8 mouse cellular contexts compared by ENCODE assay signal in genomic region chr4:155893212-155893690, GRCm38 (mm10). TPM values are rescaled to one million over a fixed set of nuclear protein-coding genes. Genes with fewer than 3 reads are reported as not detected.
DNase-seq lines count a peak whose midpoint lies in the region; ATAC-seq and TF ChIP-seq lines count a peak whose summit lies in the region.

No protein-coding gene starts in this region.

- H3K9ac ChIP-seq in heart, adult 2 months (ENCODE audit: low read depth, low read length), result peak overlapping the region; percentile 39
- peak overlapping the region; percentile 86 for H3K9ac ChIP-seq in embryonic facial prominence, embryonic 14.5 days (ENCODE audit: low read depth, low read length)
- peak overlapping the region; percentile 96 for H3K9ac ChIP-seq in intestine, embryonic 16.5 days (ENCODE audit: low read depth, low read length)
- peak overlapping the region; percentile 84 for H3K9ac ChIP-seq in midbrain, postnatal 0 days (replicated peaks; ENCODE audit: low read length, poor library complexity, severe bottlenecking)

- H3K27me3 ChIP-seq in heart, adult 2 months (ENCODE audit: control insufficient read depth, insufficient read depth, low read length), result no peaks in the 10 kb centered on the region
- no peaks in the 10 kb centered on the region for H3K27me3 ChIP-seq in embryonic facial prominence, embryonic 14.5 days (replicated peaks; ENCODE audit: control insufficient read depth, insufficient read depth, low read length)
- H3K27me3 ChIP-seq in intestine, embryonic 16.5 days (replicated peaks; ENCODE audit: control insufficient read depth, insufficient read depth, low read length), result no peaks in the 10 kb centered on the region
- H3K27me3 ChIP-seq in midbrain, postnatal 0 days (ENCODE audit: insufficient read depth, low read length), result no peaks in the 10 kb centered on the region

- TF ChIP-seq POLR2A in heart, adult 2 months (IDR thresholded peaks at IDR 0.05; ENCODE audit: insufficient read depth, low read depth, low read length), result no peak

- H3K36me3 ChIP-seq in heart, adult 2 months (ENCODE audit: control insufficient read depth, insufficient read depth, low read length), result peaks cover 3% of the 10 kb centered on the region
- H3K36me3 ChIP-seq in embryonic facial prominence, embryonic 14.5 days (ENCODE audit: control insufficient read depth, insufficient read depth, low read length), result peaks cover 28% of the 10 kb centered on the region
- peaks cover 7% of the 10 kb centered on the region; the same call in 1 of the 2 replicates for H3K36me3 ChIP-seq in intestine, embryonic 16.5 days (ENCODE audit: control insufficient read depth, insufficient read depth, low read length)
- H3K36me3 ChIP-seq in midbrain, postnatal 0 days (ENCODE audit: insufficient read depth, low read length), result peaks cover 24% of the 10 kb centered on the region

- H3K79me2 ChIP-seq in heart, adult 2 months (replicated peaks; ENCODE audit: control insufficient read depth, insufficient read depth, low read length), result peaks cover 10% of the 10 kb centered on the region; the same call in 1 of the 2 replicates

- 57% methylated on average over 8 of the region's 8 CpGs for WGBS in heart, adult 2 months
- WGBS in embryonic facial prominence, embryonic 14.5 days, result 76% methylated on average over 7 of the region's 8 CpGs
- 74% methylated on average over 8 of the region's 8 CpGs for WGBS in intestine, embryonic 16.5 days
- 58% methylated on average over 8 of the region's 8 CpGs for WGBS in midbrain, postnatal 0 days

- H3K4me2 ChIP-seq in embryonic facial prominence, embryonic 14.5 days (ENCODE audit: low read depth, low read length), result peak overlapping the region; percentile 97
- H3K4me2 ChIP-seq in intestine, embryonic 16.5 days (ENCODE audit: low read depth, low read length), result peak overlapping the region; percentile 96
- H3K4me2 ChIP-seq in midbrain, postnatal 0 days (ENCODE audit: low read depth, low read length, poor library complexity, severe bottlenecking), result peak overlapping the region; percentile 93

- no peak for TF ChIP-seq EP300 in heart, adult 2 months (IDR thresholded peaks at IDR 0.05; ENCODE audit: insufficient read depth, low read depth, low read length)

- intact Hi-C loops in heart, adult 2 months (cut with DNase I), result loop anchor here (2.0 to 5.0 kb wide), 3 partner anchors 24 to 219 kb away; partner anchors contain the start of genes Cptp, Ints11 and Ube2j2

- no peaks in the 10 kb centered on the region for H3K9me3 ChIP-seq in embryonic facial prominence, embryonic 14.5 days (ENCODE audit: control insufficient read depth, low read length)
- H3K9me3 ChIP-seq in intestine, embryonic 16.5 days (ENCODE audit: control insufficient read depth, low read length), result no peaks in the 10 kb centered on the region
- H3K9me3 ChIP-seq in midbrain, postnatal 0 days (ENCODE audit: low read length), result no peaks in the 10 kb centered on the region

- H3K4me3 ChIP-seq in heart, adult 2 months, result peak overlapping the region; percentile 23; the same call in 1 of the 2 replicates
- H3K4me3 ChIP-seq in embryonic facial prominence, embryonic 14.5 days (ENCODE audit: low read depth, low read length), result peak overlapping the region; percentile 95
- peak overlapping the region; percentile 95 for H3K4me3 ChIP-seq in intestine, embryonic 16.5 days (ENCODE audit: low read length)
- peak overlapping the region; percentile 94 for H3K4me3 ChIP-seq in midbrain, postnatal 0 days (ENCODE audit: low read depth, low read length)

- DNase-seq in heart, adult 2 months, result peak; percentile 2 to 15
- no peak for DNase-seq in heart, adult 18-20 months
- peak; percentile 18 for DNase-seq in A20 (ENCODE audit: low read depth, low spot score)
- no peak for DNase-seq in embryonic facial prominence, embryonic 14.5 days (ENCODE audit: low spot score)
- DNase-seq in midbrain, postnatal 0 days (ENCODE audit: low spot score), result no peak
- DNase-seq in gastrocnemius, postnatal 25 days, result no peak

- no peak for TF ChIP-seq CTCF in heart, adult 2 months (IDR thresholded peaks at IDR 0.05)
- TF ChIP-seq CTCF in midbrain, postnatal 0 days (IDR thresholded peaks at IDR 0.05), result no peak

- ATAC-seq in embryonic facial prominence, embryonic 14.5 days (ENCODE audit: low read depth), result no peak
- ATAC-seq in intestine, embryonic 16.5 days, result no peak
- no peak for ATAC-seq in midbrain, postnatal 0 days (ENCODE audit: low FRiP score)
- ATAC-seq in CD4-positive, CD25-positive, alpha-beta regulatory T cell, adult 4 months, result no peak

- peak overlapping the region; percentile 76 for H3K27ac ChIP-seq in heart, adult 2 months
- H3K27ac ChIP-seq in embryonic facial prominence, embryonic 14.5 days (replicated peaks; ENCODE audit: low read depth, low read length), result no peak overlapping the region
- H3K27ac ChIP-seq in intestine, embryonic 16.5 days (ENCODE audit: low read length), result no peak overlapping the region
- peak overlapping the region; percentile 98; the same call in 1 of the 2 replicates for H3K27ac ChIP-seq in midbrain, postnatal 0 days (ENCODE audit: low read depth, low read length)

- H3K4me1 ChIP-seq in heart, adult 2 months (ENCODE audit: control insufficient read depth, insufficient read depth, low read length), result peaks cover 27% of the 10 kb centered on the region
- peaks cover 32% of the 10 kb centered on the region for H3K4me1 ChIP-seq in embryonic facial prominence, embryonic 14.5 days (ENCODE audit: control insufficient read depth, insufficient read depth, low read length)
- H3K4me1 ChIP-seq in intestine, embryonic 16.5 days (ENCODE audit: control insufficient read depth, insufficient read depth, low read length), result peaks cover 33% of the 10 kb centered on the region
- H3K4me1 ChIP-seq in midbrain, postnatal 0 days (ENCODE audit: insufficient read depth, low read length), result peaks cover 28% of the 10 kb centered on the region

RNA-seq across cellular contexts. Expression of gene Acap3, which starts 1.6 kb away (rescaled TPM):
- total RNA-seq in heart, adult 2 months (2021), result 10 to 100 TPM in 1 of 2 experiments, 1 to 10 TPM in 1; 9.7 to 11.3 TPM
- 19.2 and 20.0 TPM in 2 replicates for polyA plus RNA-seq in heart, adult 2 months (2012; rRNA removed)
- 1 to 10 TPM; 8.6 to 8.8 TPM for total RNA-seq in heart, adult 18-20 months (2021)
- 23.9 and 24.2 TPM in 2 replicates for polyA plus RNA-seq in embryonic facial prominence, embryonic 14.5 days (2014; fragmentation: Nextera tagmentation; extraction: Ambion mirVana)
- 9.8 and 10.8 TPM in 2 replicates for polyA plus RNA-seq in intestine, embryonic 16.5 days (2015; fragmentation: Nextera tagmentation; extraction: Ambion mirVana)
- total RNA-seq in midbrain, postnatal 0 days (2014; rRNA removed), result 82.6 and 99.3 TPM in 2 replicates
- 63.3 and 64.5 TPM in 2 replicates for polyA plus RNA-seq in midbrain, postnatal 0 days (2015; fragmentation: Nextera tagmentation; extraction: Ambion mirVana)
- polyA plus RNA-seq in CD4-positive, CD25-positive, alpha-beta regulatory T cell, adult 4 months (2017; shearing (Covaris generic)), result 1 to 10 TPM; 3.2 to 4.1 TPM
- total RNA-seq in gastrocnemius, postnatal 25 days (2021), result 10 to 100 TPM in 1 of 2 experiments, 1 to 10 TPM in 1; 7.2 to 10.4 TPM

RNA-seq across cellular contexts. Expression of gene Pusl1, which starts 1.7 kb away (rescaled TPM):
- total RNA-seq in heart, adult 2 months (2021), result 10 to 100 TPM in 1 of 2 experiments, 1 to 10 TPM in 1; 9.4 to 10.1 TPM
- polyA plus RNA-seq in heart, adult 2 months (2012; rRNA removed), result 19.9 and 31.3 TPM in 2 replicates
- total RNA-seq in heart, adult 18-20 months (2021), result 10 to 100 TPM; 10.4 to 12.8 TPM
- 48.3 and 49.4 TPM in 2 replicates for polyA plus RNA-seq in embryonic facial prominence, embryonic 14.5 days (2014; fragmentation: Nextera tagmentation; extraction: Ambion mirVana)
- polyA plus RNA-seq in intestine, embryonic 16.5 days (2015; fragmentation: Nextera tagmentation; extraction: Ambion mirVana), result 49.4 and 58.6 TPM in 2 replicates
- total RNA-seq in midbrain, postnatal 0 days (2014; rRNA removed), result 71.9 and 95.9 TPM in 2 replicates
- polyA plus RNA-seq in midbrain, postnatal 0 days (2015; fragmentation: Nextera tagmentation; extraction: Ambion mirVana), result 54.3 and 54.5 TPM in 2 replicates
- polyA plus RNA-seq in CD4-positive, CD25-positive, alpha-beta regulatory T cell, adult 4 months (2017; shearing (Covaris generic)), result 10 to 100 TPM; 22.1 to 27.6 TPM
- total RNA-seq in gastrocnemius, postnatal 25 days (2021), result 10 to 100 TPM; 10.2 to 11.2 TPM

RNA-seq across cellular contexts. Expression of gene Ints11, which starts 23.9 kb away (rescaled TPM):
- 10 to 100 TPM; 15.3 to 17.4 TPM for total RNA-seq in heart, adult 2 months (2021)
- 15.8 and 23.2 TPM in 2 replicates for polyA plus RNA-seq in heart, adult 2 months (2012; rRNA removed)
- 10 to 100 TPM; 14.7 to 14.9 TPM for total RNA-seq in heart, adult 18-20 months (2021)
- polyA plus RNA-seq in embryonic facial prominence, embryonic 14.5 days (2014; fragmentation: Nextera tagmentation; extraction: Ambion mirVana), result 53.5 and 68.4 TPM in 2 replicates
- polyA plus RNA-seq in intestine, embryonic 16.5 days (2015; fragmentation: Nextera tagmentation; extraction: Ambion mirVana), result 60.0 and 67.1 TPM in 2 replicates
- 45.0 and 56.0 TPM in 2 replicates for total RNA-seq in midbrain, postnatal 0 days (2014; rRNA removed)
- 53.6 and 56.0 TPM in 2 replicates for polyA plus RNA-seq in midbrain, postnatal 0 days (2015; fragmentation: Nextera tagmentation; extraction: Ambion mirVana)
- 100 to 1,000 TPM in 1 of 2 experiments, 10 to 100 TPM in 1; 93.4 to 109 TPM for polyA plus RNA-seq in CD4-positive, CD25-positive, alpha-beta regulatory T cell, adult 4 months (2017; shearing (Covaris generic))
- total RNA-seq in gastrocnemius, postnatal 25 days (2021), result 10 to 100 TPM; 14.1 to 17.9 TPM

RNA-seq across cellular contexts. Expression of gene Cptp, which starts 24.0 kb away (rescaled TPM):
- 1 to 10 TPM; 5.1 to 6.9 TPM for total RNA-seq in heart, adult 2 months (2021)
- polyA plus RNA-seq in heart, adult 2 months (2012; rRNA removed), result 8.9 and 12.4 TPM in 2 replicates
- total RNA-seq in heart, adult 18-20 months (2021), result 1 to 10 TPM; 6.2 to 8.0 TPM
- 15.6 and 16.5 TPM in 2 replicates for polyA plus RNA-seq in embryonic facial prominence, embryonic 14.5 days (2014; fragmentation: Nextera tagmentation; extraction: Ambion mirVana)
- polyA plus RNA-seq in intestine, embryonic 16.5 days (2015; fragmentation: Nextera tagmentation; extraction: Ambion mirVana), result 23.6 and 24.9 TPM in 2 replicates
- 35.3 and 43.7 TPM in 2 replicates for total RNA-seq in midbrain, postnatal 0 days (2014; rRNA removed)
- 27.3 and 32.1 TPM in 2 replicates for polyA plus RNA-seq in midbrain, postnatal 0 days (2015; fragmentation: Nextera tagmentation; extraction: Ambion mirVana)
- 10 to 100 TPM; 17.0 to 20.1 TPM for polyA plus RNA-seq in CD4-positive, CD25-positive, alpha-beta regulatory T cell, adult 4 months (2017; shearing (Covaris generic))
- 10 to 100 TPM; 15.6 to 16.6 TPM for total RNA-seq in gastrocnemius, postnatal 25 days (2021)

RNA-seq across cellular contexts. Expression of gene Tas1r3, which starts 30.1 kb away (rescaled TPM):
- under 1 TPM; 0.13 to 0.16 TPM for total RNA-seq in heart, adult 2 months (2021)
- polyA plus RNA-seq in heart, adult 2 months (2012; rRNA removed), result 0.32 and 0.35 TPM in 2 replicates
- total RNA-seq in heart, adult 18-20 months (2021), result under 1 TPM; 0.22 to 0.23 TPM
- polyA plus RNA-seq in embryonic facial prominence, embryonic 14.5 days (2014; fragmentation: Nextera tagmentation; extraction: Ambion mirVana), result 0.36 and 0.38 TPM in 2 replicates
- polyA plus RNA-seq in intestine, embryonic 16.5 days (2015; fragmentation: Nextera tagmentation; extraction: Ambion mirVana), result 0.28 and 0.32 TPM in 2 replicates
- 0.38 and 1.2 TPM in 2 replicates for total RNA-seq in midbrain, postnatal 0 days (2014; rRNA removed)
- 0.12 and 0.22 TPM in 2 replicates for polyA plus RNA-seq in midbrain, postnatal 0 days (2015; fragmentation: Nextera tagmentation; extraction: Ambion mirVana)
- polyA plus RNA-seq in CD4-positive, CD25-positive, alpha-beta regulatory T cell, adult 4 months (2017; shearing (Covaris generic)), result under 1 TPM; 0.62 to 0.66 TPM
- under 1 TPM in 1 of 2 experiments, not detected in 1; 0.11 TPM for total RNA-seq in gastrocnemius, postnatal 25 days (2021)

Comparison
In these comparisons a context has a peak if more than half of its experiments do, and no peak if none do; other contexts are left out.
1. DNase-seq: peak in heart, adult 2 months (2 of 2) and A20 (single experiment); none in heart, adult 18-20 months (0 of 2), embryonic facial prominence, embryonic 14.5 days (single experiment), midbrain, postnatal 0 days (single experiment) and gastrocnemius, postnatal 25 days (single experiment).
2. H3K27ac ChIP-seq: peak in heart, adult 2 months (single experiment) and midbrain, postnatal 0 days (single experiment); none in embryonic facial prominence, embryonic 14.5 days (single experiment) and intestine, embryonic 16.5 days (single experiment).
3. H3K4me3 ChIP-seq: peak in every context shown above with its lines; median percentile 95 in embryonic facial prominence, embryonic 14.5 days; 95 in intestine, embryonic 16.5 days; 94 in midbrain, postnatal 0 days; 23 in heart, adult 2 months.
4. H3K9ac ChIP-seq: peak in every context shown above with its lines; median percentile 96 in intestine, embryonic 16.5 days; 86 in embryonic facial prominence, embryonic 14.5 days; 84 in midbrain, postnatal 0 days; 39 in heart, adult 2 months.
5. Peak in every context shown above with its lines, with median percentiles within 50 percentile points of each other: H3K4me2 ChIP-seq.